Mouse (Mus musculus) stomach, embryonic 16.5 days (tissue): ENCODE results near the gene Hdx. TPM values are rescaled to one million over a fixed set of nuclear protein-coding genes. Genes with fewer than 3 reads are reported as not detected.

Experiments used
- ATAC-seq: fragments of 200-750 bp; cut with Nextera tagmentation; 2 replicates; pipeline ENCODE4 v1.8.0; 2017; ENCODE audit warnings: moderate number of reproducible peaks, moderate TSS enrichment; ENCODE audit not compliant: insufficient read depth, low FRiP score
- H3K27ac ChIP-seq: fragments of 300-500 bp; sonication (generic); 2 replicates; pipeline ENCODE4 v1.5.1; 2014; ENCODE audit warnings: low read length
- H3K27me3 ChIP-seq: fragments of 300-500 bp; sonication (generic); 2 replicates; pipeline ENCODE4 v1.6.1; 2014; ENCODE audit warnings: low read length, control low read depth, mixed read lengths; ENCODE audit not compliant: control insufficient read depth, insufficient read depth
- H3K36me3 ChIP-seq: fragments of 300-500 bp; sonication (generic); 2 replicates; pipeline ENCODE4 v1.6.1; 2014; ENCODE audit warnings: low read length; ENCODE audit not compliant: control insufficient read depth, insufficient read depth
- H3K4me1 ChIP-seq: fragments of 300-500 bp; sonication (generic); 2 replicates; pipeline ENCODE4 v1.6.1; 2014; ENCODE audit warnings: low read length, control low read depth, mixed read lengths; ENCODE audit not compliant: control insufficient read depth, insufficient read depth
- H3K4me2 ChIP-seq: fragments of 300-500 bp; sonication (generic); 2 replicates; pipeline ENCODE4 v1.6.1; 2014; ENCODE audit warnings: low read depth, low read length, mixed read lengths
- H3K4me3 ChIP-seq: fragments of 300-500 bp; sonication (generic); replicated peaks from 2 replicates; pipeline ENCODE4 v1.5.1; 2014; ENCODE audit warnings: mild to moderate bottlenecking, low read length
- H3K9ac ChIP-seq: fragments of 300-500 bp; sonication (generic); 2 replicates; pipeline ENCODE4 v1.6.1; 2014; ENCODE audit warnings: low read length
- H3K9me3 ChIP-seq: fragments of 300-500 bp; sonication (generic); replicated peaks from 2 replicates; pipeline ENCODE4 v1.6.1; 2016; ENCODE audit warnings: low read length, control low read depth; ENCODE audit not compliant: control insufficient read depth
- WGBS: fragments of 180-500 bp; shearing (Covaris S2); extraction: QIAGEN DNeasy Blood & Tissue Kit; methylation state at CpG from one replicate; pipeline ENCODE4 v1.1.7; 2014; 5-methylcytosine and 5-hydroxymethylcytosine counted together
- polyA plus RNA-seq: library from polyadenylated mRNA; unstranded; fragments of >200 nt; fragmentation: Nextera tagmentation; extraction: Ambion mirVana; gene quantifications from 2 replicates; pipeline ENCODE4 v1.2.1, GENCODE M21; 2015

Gene Hdx
- polyA plus RNA-seq, 1 experiment from 2014 or later = 0.53 TPM

GRCm38 (mm10) chrX:111577044-111577443 is 119.8 kb downstream of the Hdx start:
- ATAC-seq = no peak
- Histone ChIP-seq H3K27me3 (no peaks in the 10 kb centered on the region), H3K4me2 (no peak overlapping the region), H3K36me3 (no peaks in the 10 kb centered on the region), H3K4me1 (no peaks in the 10 kb centered on the region), H3K9ac (no peak overlapping the region), H3K4me3 (no peak overlapping the region), H3K9me3 (no peaks in the 10 kb centered on the region), H3K27ac (no peak overlapping the region)
- WGBS = 79% methylated on average over 2 of the region's 2 CpGs

GRCm38 (mm10) chrX:111537859-111538258 is 159.0 kb downstream of the Hdx start, which contains the start of gene Rps6ka6:
Gene Rps6ka6, minus strand, starts transcription at chrX:111537959.
- 54% methylated on average over 10 of the region's 10 CpGs for WGBS

More at GRCm38 (mm10) chrX:111537859-111538258, 159.0 kb downstream of the Hdx start, which contains the start of gene Rps6ka6:
- H3K9ac ChIP-seq = no peak within 1 kb of the TSS
- H3K9me3 ChIP-seq = no peaks in the 10 kb centered on the region
- H3K4me2 ChIP-seq = no peak within 1 kb of the TSS
- H3K27ac ChIP-seq = no peak within 1 kb of the TSS
- no peaks in the 10 kb centered on the region for H3K27me3 ChIP-seq
- H3K4me1 ChIP-seq = no peaks in the 10 kb centered on the region
- H3K4me3 ChIP-seq = no peak within 1 kb of the TSS
- no peaks in the 10 kb centered on the region for H3K36me3 ChIP-seq
- ATAC-seq = no peak

Other genes with a start within 250 kb of the Hdx start
- gene Rps6ka6, start 159.1 kb downstream of the Hdx start, polyA plus RNA-seq = 14.0 and 15.0 TPM in 2 replicates
- 0.23 TPM in 1 of 2 replicates, not detected in the other for gene Gm45194, start 194.3 kb upstream of the Hdx start, polyA plus RNA-seq